Mouse (Mus musculus) CH12.LX (cell line): ENCODE results near the gene Itga7. TPM values are rescaled to one million over a fixed set of nuclear protein-coding genes. Genes with fewer than 3 reads are reported as not detected.

Experiments used
- DNase-seq: peaks from one replicate; pipeline ENCODE4 v3.0.0-alpha.2; 2013; ENCODE audit errors: extremely low read depth
- H3K27ac ChIP-seq: 2 replicates; pipeline ENCODE4 v1.5.1; 2012; ENCODE audit warnings: low read depth, mild to moderate bottlenecking, control low read depth, moderate library complexity; ENCODE audit not compliant: insufficient read depth
- H3K27me3 ChIP-seq: replicated peaks from 2 replicates; pipeline ENCODE3; 2012; ENCODE audit warnings: inconsistent platforms
- H3K36me3 ChIP-seq, 2 experiments: replicated peaks in 1 of 2; 2 replicates each; pipeline versions ENCODE3 to v1.6.1; 2012; ENCODE audit warnings: inconsistent platforms in 1 of 2, low read length in 1 of 2, mild to moderate bottlenecking in 1 of 2, mixed read lengths in 1 of 2, moderate library complexity in 1 of 2; ENCODE audit not compliant: control insufficient read depth in 1 of 2, insufficient read depth in 1 of 2
- H3K4me1 ChIP-seq, 2 experiments: 2 replicates each; pipeline ENCODE4 v1.6.1; 2012; ENCODE audit warnings: inconsistent platforms in 1 of 2, moderate library complexity in 1 of 2; ENCODE audit not compliant: insufficient read depth in 2 of 2, control insufficient read depth in 1 of 2
- H3K4me2 ChIP-seq: 2 replicates; pipeline ENCODE4 v1.6.1; 2012; ENCODE audit warnings: low read depth, mild to moderate bottlenecking, control low read depth; ENCODE audit not compliant: poor library complexity, insufficient read depth, severe bottlenecking
- H3K4me3 ChIP-seq, 3 experiments: fragments of 150-350 bp in 1 of 3; sonication (generic) in 1 of 3; replicated peaks in 1 of 3; 2 replicates each; pipeline versions ENCODE3 to v1.5.1; 2011 to 2012; ENCODE audit warnings: low read depth in 2 of 3, low read length in 2 of 3, mild to moderate bottlenecking in 2 of 3, moderate library complexity in 2 of 3, control low read depth in 1 of 3, improper control_type of control experiment in 1 of 3, inconsistent platforms in 1 of 3, mixed read lengths in 1 of 3; ENCODE audit not compliant: poor library complexity in 1 of 3
- H3K79me2 ChIP-seq: replicated peaks from 2 replicates; pipeline ENCODE4 v1.6.1; 2012; ENCODE audit warnings: mild to moderate bottlenecking, moderate library complexity; ENCODE audit not compliant: control insufficient read depth, poor library complexity, insufficient read depth, severe bottlenecking; ENCODE audit errors: extremely low read depth
- H3K9ac ChIP-seq: 2 replicates; pipeline ENCODE4 v1.6.1; 2012; ENCODE audit warnings: low read depth, mild to moderate bottlenecking, control low read depth, moderate library complexity; ENCODE audit not compliant: insufficient read depth
- H3K9me3 ChIP-seq: replicated peaks from 2 replicates; pipeline ENCODE3; 2012; ENCODE audit warnings: low read length, inconsistent platforms, mixed read lengths
- CTCF ChIP-seq, 2 experiments: IDR thresholded peaks in 1 of 2; conservative IDR thresholded peaks in 1 of 2; 2 replicates each; pipeline ENCODE4 v1.5.1; 2011 to 2012; ENCODE audit warnings: low read depth in 2 of 2, low read length in 2 of 2, improper control_type of control experiment in 1 of 2, inconsistent platforms in 1 of 2, mild to moderate bottlenecking in 1 of 2, moderate library complexity in 1 of 2
- EP300 ChIP-seq: IDR thresholded peaks from 2 replicates; pipeline ENCODE4 v1.6.1; 2011; ENCODE audit warnings: low read length, improper control_type of control experiment
- ETS1 ChIP-seq: conservative IDR thresholded peaks from 2 replicates; pipeline ENCODE4 v1.6.1; 2012; ENCODE audit warnings: low read depth, mild to moderate bottlenecking, inconsistent platforms, low read length, improper control_type of control experiment, moderate library complexity
- GABPA ChIP-seq: IDR thresholded peaks from 2 replicates; pipeline ENCODE4 v1.6.1; 2012; ENCODE audit warnings: low read depth, low read length, improper control_type of control experiment, inconsistent platforms; ENCODE audit not compliant: insufficient replicate concordance
- HCFC1 ChIP-seq: IDR thresholded peaks from 2 replicates; pipeline ENCODE4 v1.6.1; 2012; ENCODE audit warnings: low read depth, mild to moderate bottlenecking, inconsistent platforms, low read length, improper control_type of control experiment
- IRF4 ChIP-seq: IDR thresholded peaks from 2 replicates; pipeline ENCODE4 v1.6.1; 2014; ENCODE audit warnings: low read depth, mild to moderate bottlenecking, inconsistent platforms, low read length, improper control_type of control experiment
- JUN ChIP-seq: IDR thresholded peaks from 2 replicates; pipeline ENCODE4 v1.6.1; 2011; ENCODE audit warnings: low read depth, mild to moderate bottlenecking, low read length, improper control_type of control experiment, moderate library complexity; ENCODE audit not compliant: insufficient read depth
- JUND ChIP-seq: conservative IDR thresholded peaks from 2 replicates; pipeline ENCODE4 v1.6.1; 2011; ENCODE audit warnings: low read depth, low read length, improper control_type of control experiment
- MAX ChIP-seq: IDR thresholded peaks from 2 replicates; pipeline ENCODE4 v1.6.1; 2011; ENCODE audit warnings: low read length, improper control_type of control experiment
- MAZ ChIP-seq: IDR thresholded peaks from 2 replicates; pipeline ENCODE4 v1.6.1; 2012; ENCODE audit warnings: low read depth, mild to moderate bottlenecking, inconsistent platforms, low read length, improper control_type of control experiment, moderate library complexity
- MXI1 ChIP-seq: IDR thresholded peaks from 2 replicates; pipeline ENCODE4 v1.6.1; 2011; ENCODE audit warnings: mild to moderate bottlenecking, low read depth, low read length, improper control_type of control experiment
- MYC ChIP-seq: IDR thresholded peaks from 2 replicates; pipeline ENCODE4 v1.6.1; 2011; ENCODE audit warnings: low read depth, mild to moderate bottlenecking, improper control_type of control experiment, low read length
- NRF1 ChIP-seq: IDR thresholded peaks from 2 replicates; pipeline ENCODE4 v1.6.1; 2014; ENCODE audit warnings: low read depth, mild to moderate bottlenecking, inconsistent platforms, low read length, improper control_type of control experiment, moderate library complexity
- PAX5 ChIP-seq: IDR thresholded peaks from 2 replicates; pipeline ENCODE4 v1.6.1; 2012; ENCODE audit warnings: low read length, inconsistent platforms, mixed read lengths
- POLR2AphosphoS2 ChIP-seq: IDR thresholded peaks from 2 replicates; pipeline ENCODE4 v1.6.1; 2011; ENCODE audit warnings: low read depth, low read length, improper control_type of control experiment
- RAD21 ChIP-seq: IDR thresholded peaks from 2 replicates; pipeline ENCODE4 v1.6.1; 2011; ENCODE audit warnings: low read depth, mild to moderate bottlenecking, low read length, improper control_type of control experiment, moderate library complexity
- SIN3A ChIP-seq: IDR thresholded peaks from 2 replicates; pipeline ENCODE4 v1.6.1; 2012; ENCODE audit warnings: low read length, improper control_type of control experiment, inconsistent platforms
- TBP ChIP-seq: conservative IDR thresholded peaks from 2 replicates; pipeline ENCODE4 v1.6.1; 2011; ENCODE audit warnings: low read depth, low read length, improper control_type of control experiment
- TCF12 ChIP-seq: IDR thresholded peaks from 2 replicates; pipeline ENCODE4 v1.6.1; 2014; ENCODE audit warnings: low read depth, mild to moderate bottlenecking, inconsistent platforms, low read length, improper control_type of control experiment
- UBTF ChIP-seq: IDR thresholded peaks from 2 replicates; pipeline ENCODE4 v1.6.1; 2012; ENCODE audit warnings: low read depth, mild to moderate bottlenecking, inconsistent platforms, low read length, improper control_type of control experiment, moderate library complexity
- USF1 ChIP-seq: IDR thresholded peaks from 2 replicates; pipeline ENCODE4 v1.6.1; 2014; ENCODE audit warnings: low read depth, mild to moderate bottlenecking, inconsistent platforms, low read length, improper control_type of control experiment
- USF2 ChIP-seq: conservative IDR thresholded peaks from 2 replicates; pipeline ENCODE4 v1.6.1; 2011; ENCODE audit warnings: low read depth, low read length, improper control_type of control experiment
- ZKSCAN1 ChIP-seq: IDR thresholded peaks from 2 replicates; pipeline ENCODE4 v1.6.1; 2012; ENCODE audit warnings: low read depth, inconsistent platforms, low read length, improper control_type of control experiment, borderline replicate concordance
- ZNF384 ChIP-seq: IDR thresholded peaks from 2 replicates; pipeline ENCODE4 v1.6.1; 2012; ENCODE audit warnings: low read depth, low read length, improper control_type of control experiment, inconsistent platforms
- dilution Hi-C: fragments of 300-500 bp; cut with MboI; formaldehyde crosslinking; loops from 2 replicates; pipeline ENCODE4 v1.14.3; 2020; ENCODE audit warnings: low sequenced_read_pairs; ENCODE audit not compliant: extremely low pct_unique_long_range_greater_than_20kb, extremely low pct_ligation_motif_present
- in situ Hi-C: fragments of 300-500 bp; cut with MboI; formaldehyde crosslinking; loops from 3 replicates; pipeline ENCODE4 v1.14.3; 2019; ENCODE audit warnings: low sequenced_read_pairs, low pct_ligation_motif_present, low pct_unique_long_range_greater_than_20kb, mixed read lengths
- polyA plus RNA-seq: library from polyadenylated mRNA; unstranded; fragments of >175 nt; gene quantifications from 2 replicates; pipeline ENCODE4 v1.2.1, GENCODE M21; 2012; ENCODE audit warnings: low read depth; ENCODE audit not compliant: insufficient read length
- total RNA-seq, 2 experiments: library from RNA; depleted of rRNA; stranded (reverse); fragments of 300-350 nt in 1 of 2; fragments of >200 nt in 1 of 2; gene quantifications; 2 replicates each; pipeline ENCODE4 v1.2.3; 2012 to 2014

Gene Itga7
- total and polyA plus RNA-seq, 3 experiments, result 0.55 to 0.64 (median 0.63) TPM

- in situ Hi-C loops (no loop called here), dilution Hi-C loops (no loop called here)
- Histone ChIP-seq H3K27ac (no peak overlapping the region), H3K9ac (no peak overlapping the region), H3K4me3 (no peak overlapping the region), H3K36me3 (peaks cover 11 to 48% of the 10 kb centered on the region in 2 experiments), H3K27me3 (no peaks in the 10 kb centered on the region), H3K79me2 (no peaks in the 10 kb centered on the region), H3K9me3 (no peaks in the 10 kb centered on the region), H3K4me1 (peaks cover 6 to 21% of the 10 kb centered on the region in 2 experiments), H3K4me2 (no peak overlapping the region)
- TF ChIP-seq MXI1, result no peak
- TF ChIP-seq IRF4, result no peak
- TF ChIP-seq UBTF, result no peak
- no peak for TF ChIP-seq ETS1
- TF ChIP-seq TCF12, result no peak
- TF ChIP-seq MAX, result no peak
- no peak for TF ChIP-seq USF1
- no peak for TF ChIP-seq SIN3A
- no peak for TF ChIP-seq POLR2AphosphoS2
- no peak for TF ChIP-seq ZNF384
- no peak for TF ChIP-seq RAD21
- no peak for TF ChIP-seq NRF1
- no peak for TF ChIP-seq EP300
- TF ChIP-seq JUN, result no peak
- TF ChIP-seq CTCF (conservative IDR thresholded peaks at IDR 0.05 in 1 of 2, IDR thresholded peaks at IDR 0.05 in 1 of 2; ENCODE audit: low read depth in 2 of 2, low read length in 2 of 2), result no peak
- TF ChIP-seq MYC, result no peak
- TF ChIP-seq JUND, result no peak
- TF ChIP-seq HCFC1, result no peak
- DNase-seq, result no peak
Measured at GRCm38 (mm10) chr10:128920736-128921161, 12.9 kb upstream of the Itga7 start.

- no peak overlapping the region for H3K9ac ChIP-seq
- no peak overlapping the region for H3K4me3 ChIP-seq
- H3K36me3 ChIP-seq, result peaks cover 11 to 48% of the 10 kb centered on the region in 2 experiments
- H3K79me2 ChIP-seq, result no peaks in the 10 kb centered on the region
- peaks cover 6 to 21% of the 10 kb centered on the region in 2 experiments for H3K4me1 ChIP-seq
- no peaks in the 10 kb centered on the region for H3K27me3 ChIP-seq
- DNase-seq, result no peak
- dilution Hi-C loops (no loop called here), in situ Hi-C loops (no loop called here)
- H3K9me3 ChIP-seq, result no peaks in the 10 kb centered on the region
- H3K4me2 ChIP-seq, result no peak overlapping the region
- no peak overlapping the region for H3K27ac ChIP-seq
- no peak for TF ChIP-seq PAX5
- no peak for TF ChIP-seq TBP
- no peak for TF ChIP-seq IRF4
- no peak for TF ChIP-seq MXI1
- no peak for TF ChIP-seq HCFC1
- TF ChIP-seq ZKSCAN1, result no peak
- TF ChIP-seq USF2, result no peak
- TF ChIP-seq ETS1, result no peak
- no peak for TF ChIP-seq MAX
- TF ChIP-seq GABPA, result no peak
- no peak for TF ChIP-seq JUN
- no peak for TF ChIP-seq MAZ
Measured at GRCm38 (mm10) chr10:128921251-128921650, 12.4 kb upstream of the Itga7 start.
